Mouse (Mus musculus): ENCODE measurements at regions not wholly inside any gene's neighbourhood (a gene's known extent, or its start where the extent isn't known, plus 50 kb on each side); places are given as distances from the start of the nearest gene placed in this dataset.

DNA sequence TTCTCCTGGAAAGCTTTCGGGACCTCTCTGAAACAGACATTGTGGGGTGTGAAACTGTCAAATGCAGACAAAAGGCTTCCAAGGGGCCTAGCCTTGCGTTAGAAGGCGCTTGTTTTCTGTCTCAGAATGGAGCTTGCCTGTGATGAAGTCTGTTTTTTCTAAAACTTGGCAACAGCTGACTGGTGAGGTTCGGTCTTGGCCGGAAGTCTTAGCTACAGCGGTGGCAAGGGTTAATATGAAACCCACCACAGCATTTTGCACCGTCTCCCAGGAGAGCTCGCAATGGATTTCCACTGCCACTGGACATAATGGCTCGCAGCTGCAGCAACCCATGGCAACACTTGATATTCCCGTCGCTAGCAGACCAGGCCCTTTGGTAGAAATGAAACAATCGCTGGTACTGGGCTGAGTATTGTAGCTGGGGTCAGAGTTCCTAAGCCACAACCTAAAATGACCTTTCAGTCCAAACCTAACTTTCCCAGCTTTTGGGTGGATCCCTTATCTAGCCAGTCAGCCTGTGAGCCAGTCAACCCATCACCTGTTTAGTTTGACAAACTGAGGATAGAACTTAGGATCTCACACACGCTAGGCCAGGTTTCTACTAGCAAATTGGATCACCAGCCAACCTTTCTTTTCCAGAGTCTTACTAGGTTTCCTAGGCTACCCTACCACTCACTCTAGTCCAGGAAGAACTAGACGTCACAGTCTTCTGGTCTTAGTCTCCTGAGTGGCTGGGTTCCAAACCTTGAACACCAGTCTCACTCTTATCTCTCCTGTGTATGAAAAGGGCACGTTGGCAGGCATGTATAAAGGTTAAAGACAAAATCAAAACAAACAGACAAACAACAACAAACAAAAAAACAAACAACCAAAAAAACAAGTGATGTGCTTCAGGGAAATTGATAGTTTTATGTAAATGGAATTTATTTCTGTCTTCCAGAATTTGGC lies 592.7 kb downstream of the Kcnj2 start:
- TF ChIP-seq CTCF (IDR thresholded peaks at IDR 0.05; ENCODE audit: low read depth): no peak
- TF ChIP-seq EP300 (IDR thresholded peaks at IDR 0.05; ENCODE audit: low read depth): no peak
